Mouse (Mus musculus): ENCODE results near the gene Ggact. TPM values are rescaled to one million over a fixed set of nuclear protein-coding genes. Genes with fewer than 3 reads are reported as not detected.

Gene Ggact
- polyA plus RNA-seq, 1 experiment from 2014 or later = 9.6 TPM

- H3K27me3 ChIP-seq (replicated peaks) = peaks cover 20% of the 10 kb centered on the region
- peak; percentile 83 for ATAC-seq (ENCODE audit: low FRiP score)
- H3K4me1 ChIP-seq = peaks cover 14% of the 10 kb centered on the region; the same call in 1 of the 2 replicates
- peak overlapping the region; percentile 98 for H3K4me2 ChIP-seq
- under 1% methylated on average over 57 of the region's 58 CpGs for WGBS
- 0 out of 2 replicates have a peak overlapping the region, but pooled peaks have one; percentile 18 for H3K27ac ChIP-seq (replicated peaks)
- H3K4me3 ChIP-seq (replicated peaks) = peak overlapping the region; percentile 68
- H3K9me3 ChIP-seq (replicated peaks) = 0 out of 2 replicates have a peak, but pooled peaks cover 7% of the 10 kb centered on the region
- no peaks in the 10 kb centered on the region for H3K36me3 ChIP-seq
- H3K9ac ChIP-seq (replicated peaks) = peak overlapping the region; percentile 58
These were observed 602 bp downstream of the Ggact start for GRCm38 (mm10) chr14:122912812-122913498.

- H3K9ac ChIP-seq (replicated peaks) = no peak overlapping the region; the same call in 1 of the 2 replicates
- 61% methylated on average over 1 of the region's 1 CpGs for WGBS
- H3K27me3 ChIP-seq (replicated peaks) = peaks cover 20% of the 10 kb centered on the region
- no peak overlapping the region for H3K27ac ChIP-seq (replicated peaks)
- no peak for ATAC-seq (ENCODE audit: low FRiP score)
- H3K4me1 ChIP-seq = peaks cover 14% of the 10 kb centered on the region; the same call in 1 of the 2 replicates
- peaks cover 7% of the 10 kb centered on the region; the same call in 1 of the 2 replicates for H3K9me3 ChIP-seq (replicated peaks)
- H3K36me3 ChIP-seq = no peaks in the 10 kb centered on the region
- peak overlapping the region; percentile 68; the same call in 1 of the 2 replicates for H3K4me3 ChIP-seq (replicated peaks)
- peak overlapping the region; percentile 98 for H3K4me2 ChIP-seq
These were observed 1.4 kb downstream of the Ggact start for GRCm38 (mm10) chr14:122912137-122912536.

GRCm38 (mm10) chr14:122911265-122911664, 2.3 kb downstream of the Ggact start:
- Histone ChIP-seq H3K9me3 (replicated peaks) (peaks cover 7% of the 10 kb centered on the region; the same call in 1 of the 2 replicates), H3K4me3 (replicated peaks) (no peak overlapping the region), H3K36me3 (no peaks in the 10 kb centered on the region), H3K4me1 (peaks cover 14% of the 10 kb centered on the region; the same call in 1 of the 2 replicates), H3K27me3 (replicated peaks) (peaks cover 20% of the 10 kb centered on the region), H3K4me2 (no peak overlapping the region), H3K9ac (replicated peaks) (no peak overlapping the region), H3K27ac (replicated peaks) (no peak overlapping the region)
- ATAC-seq (ENCODE audit: low FRiP score) = no peak

- no peak overlapping the region for H3K4me2 ChIP-seq
- H3K4me3 ChIP-seq (replicated peaks) = no peak overlapping the region
- 80% methylated on average over 5 of the region's 5 CpGs for WGBS
- H3K9ac ChIP-seq (replicated peaks) = no peak overlapping the region
- H3K27ac ChIP-seq (replicated peaks) = no peak overlapping the region
- no peaks in the 10 kb centered on the region for H3K36me3 ChIP-seq
- peaks cover 20% of the 10 kb centered on the region for H3K27me3 ChIP-seq (replicated peaks)
- ATAC-seq (ENCODE audit: low FRiP score) = no peak
- peaks cover 7% of the 10 kb centered on the region; the same call in 1 of the 2 replicates for H3K9me3 ChIP-seq (replicated peaks)
- peaks cover 14% of the 10 kb centered on the region; the same call in 1 of the 2 replicates for H3K4me1 ChIP-seq
These were observed 4.0 kb downstream of the Ggact start for GRCm38 (mm10) chr14:122909368-122910091.

- no peak overlapping the region for H3K4me2 ChIP-seq
- H3K9me3 ChIP-seq (replicated peaks) = peaks cover 7% of the 10 kb centered on the region; the same call in 1 of the 2 replicates
- H3K27ac ChIP-seq (replicated peaks) = no peak overlapping the region
- 95% methylated on average over 4 of the region's 4 CpGs for WGBS
- H3K4me1 ChIP-seq = peaks cover 9% of the 10 kb centered on the region; the same call in 1 of the 2 replicates
- no peak overlapping the region for H3K4me3 ChIP-seq (replicated peaks)
- peaks cover 7% of the 10 kb centered on the region; the same call in 1 of the 2 replicates for H3K27me3 ChIP-seq (replicated peaks)
- H3K9ac ChIP-seq (replicated peaks) = no peak overlapping the region
- ATAC-seq (ENCODE audit: low FRiP score) = no peak
- H3K36me3 ChIP-seq = no peaks in the 10 kb centered on the region
These were observed 5.5 kb downstream of the Ggact start for GRCm38 (mm10) chr14:122908075-122908474.

- no peak for ATAC-seq (ENCODE audit: low FRiP score)
- no peak overlapping the region for H3K4me3 ChIP-seq (replicated peaks)
- H3K4me2 ChIP-seq = no peak overlapping the region
- H3K27ac ChIP-seq (replicated peaks) = no peak overlapping the region
- no peaks in the 10 kb centered on the region for H3K4me1 ChIP-seq
- WGBS = 97% methylated on average over 1 of the region's 1 CpGs
- H3K36me3 ChIP-seq = no peaks in the 10 kb centered on the region
- H3K27me3 ChIP-seq (replicated peaks) = no peaks in the 10 kb centered on the region
- no peak overlapping the region for H3K9ac ChIP-seq (replicated peaks)
- peaks cover 7% of the 10 kb centered on the region; the same call in 1 of the 2 replicates for H3K9me3 ChIP-seq (replicated peaks)
These were observed 8.6 kb downstream of the Ggact start for GRCm38 (mm10) chr14:122905007-122905406.

- WGBS = 71% methylated on average over 2 of the region's 2 CpGs
- Histone ChIP-seq H3K9ac (replicated peaks) (no peak overlapping the region), H3K27me3 (replicated peaks) (no peaks in the 10 kb centered on the region), H3K4me1 (no peaks in the 10 kb centered on the region), H3K4me2 (no peak overlapping the region), H3K4me3 (replicated peaks) (no peak overlapping the region), H3K9me3 (replicated peaks) (peaks cover 7% of the 10 kb centered on the region; the same call in 1 of the 2 replicates), H3K36me3 (no peaks in the 10 kb centered on the region), H3K27ac (replicated peaks) (no peak overlapping the region)
- no peak for ATAC-seq (ENCODE audit: low FRiP score)
These were observed 9.6 kb downstream of the Ggact start for GRCm38 (mm10) chr14:122903923-122904351.

GRCm38 (mm10) chr14:122902884-122903283, 10.7 kb downstream of the Ggact start:
- 70% methylated on average over 4 of the region's 4 CpGs for WGBS
- no peak for ATAC-seq (ENCODE audit: low FRiP score)
- no peak overlapping the region for H3K4me2 ChIP-seq
- H3K27me3 ChIP-seq (replicated peaks) = no peaks in the 10 kb centered on the region
- no peaks in the 10 kb centered on the region for H3K4me1 ChIP-seq
- no peaks in the 10 kb centered on the region for H3K36me3 ChIP-seq
- H3K9ac ChIP-seq (replicated peaks) = no peak overlapping the region
- no peak overlapping the region; the same call in 1 of the 2 replicates for H3K27ac ChIP-seq (replicated peaks)
- H3K9me3 ChIP-seq (replicated peaks) = no peaks in the 10 kb centered on the region; the same call in 1 of the 2 replicates
- H3K4me3 ChIP-seq (replicated peaks) = no peak overlapping the region

- H3K4me3 ChIP-seq (replicated peaks) = no peak overlapping the region
- H3K27me3 ChIP-seq (replicated peaks) = no peaks in the 10 kb centered on the region
- 47% methylated on average over 2 of the region's 2 CpGs for WGBS
- H3K27ac ChIP-seq (replicated peaks) = no peak overlapping the region; the same call in 1 of the 2 replicates
- no peak overlapping the region for H3K9ac ChIP-seq (replicated peaks)
- no peak for ATAC-seq (ENCODE audit: low FRiP score)
- H3K36me3 ChIP-seq = no peaks in the 10 kb centered on the region
- H3K4me1 ChIP-seq = no peaks in the 10 kb centered on the region
- no peak overlapping the region for H3K4me2 ChIP-seq
- H3K9me3 ChIP-seq (replicated peaks) = no peaks in the 10 kb centered on the region; the same call in 1 of the 2 replicates
These were observed 11.4 kb downstream of the Ggact start for GRCm38 (mm10) chr14:122902136-122902535.

GRCm38 (mm10) chr14:122901715-122902114, 11.8 kb downstream of the Ggact start:
- H3K36me3 ChIP-seq = no peaks in the 10 kb centered on the region
- ATAC-seq (ENCODE audit: low FRiP score) = no peak
- H3K4me1 ChIP-seq = no peaks in the 10 kb centered on the region
- H3K4me2 ChIP-seq = no peak overlapping the region
- 84% methylated on average over 2 of the region's 2 CpGs for WGBS
- H3K27me3 ChIP-seq (replicated peaks) = no peaks in the 10 kb centered on the region
- no peak overlapping the region for H3K9ac ChIP-seq (replicated peaks)
- H3K27ac ChIP-seq (replicated peaks) = peak overlapping the region; percentile 41; the same call in 1 of the 2 replicates
- H3K9me3 ChIP-seq (replicated peaks) = no peaks in the 10 kb centered on the region
- H3K4me3 ChIP-seq (replicated peaks) = no peak overlapping the region

GRCm38 (mm10) chr14:122901177-122901576, 12.4 kb downstream of the Ggact start:
- H3K27me3 ChIP-seq (replicated peaks) = no peaks in the 10 kb centered on the region
- no peaks in the 10 kb centered on the region for H3K36me3 ChIP-seq
- H3K4me2 ChIP-seq = no peak overlapping the region
- 87% methylated on average over 3 of the region's 3 CpGs for WGBS
- no peak overlapping the region for H3K27ac ChIP-seq (replicated peaks)
- no peak overlapping the region for H3K9ac ChIP-seq (replicated peaks)
- no peak overlapping the region for H3K4me3 ChIP-seq (replicated peaks)
- ATAC-seq (ENCODE audit: low FRiP score) = no peak
- H3K4me1 ChIP-seq = no peaks in the 10 kb centered on the region
- no peaks in the 10 kb centered on the region for H3K9me3 ChIP-seq (replicated peaks)

Measured in neural tube, embryonic 15.5 days (tissue).